Mouse (Mus musculus) spleen, adult 2 months (tissue): ENCODE data around the gene Car3. TPM values are rescaled to one million over a fixed set of nuclear protein-coding genes. Genes with fewer than 3 reads are reported as not detected.

Source experiments
- DNase-seq, 2 experiments: peaks; one replicate each; pipeline versions ENCODE4 v3.0.0 to v3.0.0-alpha.2; 2012 to 2021; ENCODE audit warnings: low spot score in 2 of 2, low read depth in 1 of 2
- H3K27ac ChIP-seq: fragments of 200-500 bp; 2 replicates; pipeline ENCODE4 v1.5.1; 2012; ENCODE audit warnings: low read length, inconsistent platforms; ENCODE audit not compliant: insufficient read depth
- H3K27me3 ChIP-seq: fragments of 200-500 bp; 2 replicates; pipeline ENCODE4 v1.6.1; 2012; ENCODE audit warnings: mild to moderate bottlenecking, moderate library complexity, low read length, inconsistent platforms; ENCODE audit not compliant: control insufficient read depth, insufficient read depth
- H3K36me3 ChIP-seq: fragments of 200-500 bp; 2 replicates; pipeline ENCODE4 v1.6.1; 2012; ENCODE audit warnings: mild to moderate bottlenecking, low read length, inconsistent platforms; ENCODE audit not compliant: control insufficient read depth, insufficient read depth
- H3K4me1 ChIP-seq: fragments of 200-500 bp; 2 replicates; pipeline ENCODE4 v1.6.1; 2011; ENCODE audit warnings: inconsistent platforms; ENCODE audit not compliant: control insufficient read depth, insufficient read depth, insufficient read length
- H3K4me3 ChIP-seq: fragments of 200-500 bp; 2 replicates; pipeline ENCODE4 v1.5.1; 2011; ENCODE audit warnings: mild to moderate bottlenecking, inconsistent platforms; ENCODE audit not compliant: insufficient read depth, insufficient read length; ENCODE audit errors: extremely low read depth
- CTCF ChIP-seq: fragments of 200-500 bp; IDR thresholded peaks from 2 replicates; pipeline ENCODE4 v1.5.1; 2011; ENCODE audit warnings: mild to moderate bottlenecking, inconsistent platforms; ENCODE audit not compliant: insufficient read depth, insufficient read length, insufficient replicate concordance; ENCODE audit errors: extremely low read depth
- POLR2A ChIP-seq: fragments of 200-500 bp; IDR thresholded peaks from 2 replicates; pipeline ENCODE4 v1.6.1; 2011; ENCODE audit warnings: low read depth, low read length, inconsistent platforms
- WGBS: fragments of 180-500 bp; shearing (Covaris S2); methylation state at CpG from one replicate; pipeline ENCODE4 v1.1.7; 2018; 5-methylcytosine and 5-hydroxymethylcytosine counted together
- polyA plus RNA-seq: library from polyadenylated mRNA; depleted of rRNA; stranded (reverse); fragments of >200 nt; gene quantifications from 2 replicates; pipeline ENCODE4 v1.2.3, GENCODE M21; 2012

The Car3 gene
- polyA plus RNA-seq, 1 experiment, result 21.4 TPM

GRCm38 (mm10) chr3:14888549-14888948 is 25.2 kb downstream of the Car3 start:
- no peaks in the 10 kb centered on the region for H3K36me3 ChIP-seq
- H3K4me3 ChIP-seq, result no peak overlapping the region; the same call in 1 of the 2 replicates
- no peak for DNase-seq
- H3K4me1 ChIP-seq, result peaks cover 4% of the 10 kb centered on the region; the same call in 1 of the 2 replicates
- H3K27me3 ChIP-seq, result peaks cover 10% of the 10 kb centered on the region
- no peak overlapping the region for H3K27ac ChIP-seq
- WGBS, result 80% methylated on average over 2 of the region's 2 CpGs
- no peak for TF ChIP-seq POLR2A
- no peak for TF ChIP-seq CTCF

GRCm38 (mm10) chr3:14889085-14889484 is 25.8 kb downstream of the Car3 start:
- Histone ChIP-seq H3K4me3 (no peak overlapping the region), H3K4me1 (peaks cover 4% of the 10 kb centered on the region; the same call in 1 of the 2 replicates), H3K27ac (no peak overlapping the region), H3K36me3 (no peaks in the 10 kb centered on the region), H3K27me3 (peaks cover 10% of the 10 kb centered on the region)
- 50% methylated on average over 2 of the region's 2 CpGs for WGBS
- TF ChIP-seq POLR2A, result no peak
- no peak for TF ChIP-seq CTCF
- no peak for DNase-seq

- Histone ChIP-seq H3K27ac (0 out of 2 replicates have a peak overlapping the region, but pooled peaks have one; percentile 28), H3K4me1 (peaks cover 4% of the 10 kb centered on the region; the same call in 1 of the 2 replicates), H3K27me3 (peaks cover 10% of the 10 kb centered on the region), H3K36me3 (no peaks in the 10 kb centered on the region), H3K4me3 (no peak overlapping the region; the same call in 1 of the 2 replicates)
- DNase-seq, result no peak
- 46% methylated on average over 4 of the region's 4 CpGs for WGBS
- TF ChIP-seq POLR2A, result no peak
- TF ChIP-seq CTCF, result no peak
Measured at GRCm38 (mm10) chr3:14889716-14890409, 26.6 kb downstream of the Car3 start.

- Histone ChIP-seq H3K36me3 (no peaks in the 10 kb centered on the region), H3K27ac (no peak overlapping the region), H3K27me3 (no peaks in the 10 kb centered on the region), H3K4me3 (no peak overlapping the region), H3K4me1 (no peaks in the 10 kb centered on the region)
- 29% methylated on average over 3 of the region's 3 CpGs for WGBS
- DNase-seq, result no peak
- TF ChIP-seq POLR2A (no peak), CTCF (no peak)
Measured at GRCm38 (mm10) chr3:14892991-14893390, 29.7 kb downstream of the Car3 start.

GRCm38 (mm10) chr3:14893700-14894099 is 30.4 kb downstream of the Car3 start:
- no peak overlapping the region for H3K27ac ChIP-seq
- H3K4me1 ChIP-seq, result peaks cover 2% of the 10 kb centered on the region; the same call in 1 of the 2 replicates
- WGBS, result 60% methylated on average over 5 of the region's 5 CpGs
- no peaks in the 10 kb centered on the region for H3K27me3 ChIP-seq
- no peaks in the 10 kb centered on the region for H3K36me3 ChIP-seq
- no peak overlapping the region; the same call in 1 of the 2 replicates for H3K4me3 ChIP-seq
- DNase-seq, result no peak
- TF ChIP-seq POLR2A (no peak), CTCF (no peak)

- H3K27me3 ChIP-seq, result no peaks in the 10 kb centered on the region
- TF ChIP-seq POLR2A (no peak), CTCF (no peak)
- H3K4me3 ChIP-seq, result no peak overlapping the region
- 91% methylated on average over 3 of the region's 3 CpGs for WGBS
- H3K27ac ChIP-seq, result no peak overlapping the region
- H3K36me3 ChIP-seq, result peaks cover 2% of the 10 kb centered on the region; the same call in 1 of the 2 replicates
- H3K4me1 ChIP-seq, result peaks cover 2% of the 10 kb centered on the region; the same call in 1 of the 2 replicates
- no peak for DNase-seq
Measured at GRCm38 (mm10) chr3:14895333-14895732, 32.0 kb downstream of the Car3 start.

GRCm38 (mm10) chr3:14897770-14898169 is 34.5 kb downstream of the Car3 start:
- H3K27ac ChIP-seq, result no peak overlapping the region
- H3K27me3 ChIP-seq, result no peaks in the 10 kb centered on the region
- no peak for DNase-seq
- H3K36me3 ChIP-seq, result peaks cover 4% of the 10 kb centered on the region
- TF ChIP-seq CTCF (no peak), POLR2A (no peak)
- H3K4me1 ChIP-seq, result peaks cover 2% of the 10 kb centered on the region; the same call in 1 of the 2 replicates
- 94% methylated on average over 6 of the region's 6 CpGs for WGBS
- no peak overlapping the region for H3K4me3 ChIP-seq
